Mouse (Mus musculus) NIH3T3 (cell line): ENCODE measurements around the gene Ccdc173.
A peak's percentile ranks its signal among the peaks of the same experiment; 100 is the strongest.

Experiments used
- DNase-seq: peaks from one replicate; pipeline ENCODE4 v3.0.0-alpha.2; 2012; ENCODE audit warnings: low read depth

The Ccdc173 gene

DNA sequence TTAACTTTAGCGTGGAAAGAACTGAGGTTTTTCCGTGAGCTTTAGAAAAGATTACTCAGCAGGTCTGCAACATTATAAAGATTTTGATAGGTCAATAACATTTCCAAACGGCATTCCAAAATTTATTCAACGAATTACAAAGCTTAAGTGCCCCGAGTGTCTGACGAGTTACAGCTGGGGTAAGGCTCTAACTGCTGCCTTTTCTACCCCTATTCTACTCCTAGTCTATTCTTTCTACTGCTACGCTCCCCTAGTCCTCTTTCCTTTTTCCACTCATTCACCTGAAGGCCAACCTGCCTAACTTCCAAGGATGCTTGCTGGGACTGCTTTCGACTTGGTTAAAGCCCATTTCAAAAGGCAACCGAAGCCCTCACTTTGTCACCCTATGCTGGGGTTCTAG is 401 bp downstream of the Ccdc173 start:
- no peak for DNase-seq

DNA sequence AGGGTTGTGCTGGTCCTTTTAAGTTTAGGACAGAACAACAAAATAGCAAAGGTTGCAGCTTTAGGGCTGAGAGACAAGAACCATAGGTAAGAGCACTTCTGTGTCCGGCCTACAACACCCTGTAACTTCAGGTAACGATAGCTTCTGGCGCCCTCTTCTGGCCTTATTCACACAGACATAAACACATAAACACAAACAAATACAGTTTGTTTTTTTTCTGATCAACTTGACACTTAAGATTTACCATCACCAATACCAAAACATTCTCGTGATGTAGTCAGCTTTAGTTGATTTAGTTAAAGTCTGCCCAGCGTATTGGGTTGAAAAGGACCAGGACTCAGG is 10.6 kb downstream of the Ccdc173 start:
- DNase-seq: peak; percentile 67

DNA sequence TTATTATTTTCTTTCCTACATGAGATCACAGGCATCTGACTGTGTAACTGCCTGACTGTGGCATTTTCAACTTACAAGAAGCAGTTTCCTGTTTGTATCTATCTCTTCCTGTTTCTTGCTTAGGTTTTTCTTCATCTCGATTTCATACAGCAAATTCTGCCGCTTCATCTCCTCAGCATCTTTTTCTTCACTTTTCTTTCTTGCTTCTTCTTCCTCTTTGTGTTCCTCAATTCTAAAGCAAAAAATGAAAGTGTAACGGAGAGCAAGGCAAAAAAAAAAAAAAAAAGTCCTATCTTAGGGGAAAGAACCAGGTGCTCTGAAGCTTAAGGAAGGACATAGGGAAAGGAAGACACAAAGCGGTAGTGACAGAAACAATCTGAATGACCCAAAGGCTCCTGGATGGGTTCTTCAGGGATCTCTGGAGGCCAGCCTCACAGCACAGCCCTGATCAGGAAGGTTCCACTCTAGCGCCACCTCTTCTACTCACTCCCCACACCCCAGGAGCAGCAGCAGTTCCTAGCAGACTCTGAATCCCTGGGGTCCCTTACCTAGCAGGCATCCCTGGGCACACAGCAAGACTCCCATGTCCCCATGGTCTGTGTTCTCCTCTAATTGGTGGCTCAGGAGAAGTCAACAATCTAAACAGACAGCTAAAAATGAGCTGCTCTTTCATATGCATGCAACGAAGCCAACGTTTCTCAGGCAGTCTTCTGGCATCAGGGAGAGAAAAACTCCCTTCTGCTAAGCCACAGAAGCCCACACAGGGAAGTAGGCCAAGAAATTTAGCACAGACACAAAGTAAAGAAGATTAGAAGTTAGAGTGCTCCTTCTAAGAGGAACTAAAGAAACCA is 11.2 kb downstream of the Ccdc173 start:
- no peak for DNase-seq

DNA sequence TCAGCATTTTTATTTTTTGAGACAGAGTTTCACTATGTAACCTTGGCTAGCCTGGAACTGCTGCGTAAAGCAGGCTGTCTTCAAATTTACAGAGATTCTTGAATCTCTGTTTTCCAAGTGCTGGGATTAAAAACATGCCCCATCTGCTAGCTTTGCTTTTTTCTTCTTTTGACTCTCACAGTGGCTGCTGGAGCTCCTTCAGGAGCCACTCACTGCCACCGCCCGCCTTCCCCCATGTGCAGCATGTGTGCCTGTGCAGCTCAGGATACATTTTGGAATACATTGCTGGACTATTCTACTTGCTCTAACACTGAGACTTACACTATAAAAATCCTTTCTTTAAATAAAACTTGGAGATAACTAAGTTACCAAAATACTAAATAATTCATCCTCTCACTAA is 16.0 kb downstream of the Ccdc173 start:
- DNase-seq: no peak

DNA sequence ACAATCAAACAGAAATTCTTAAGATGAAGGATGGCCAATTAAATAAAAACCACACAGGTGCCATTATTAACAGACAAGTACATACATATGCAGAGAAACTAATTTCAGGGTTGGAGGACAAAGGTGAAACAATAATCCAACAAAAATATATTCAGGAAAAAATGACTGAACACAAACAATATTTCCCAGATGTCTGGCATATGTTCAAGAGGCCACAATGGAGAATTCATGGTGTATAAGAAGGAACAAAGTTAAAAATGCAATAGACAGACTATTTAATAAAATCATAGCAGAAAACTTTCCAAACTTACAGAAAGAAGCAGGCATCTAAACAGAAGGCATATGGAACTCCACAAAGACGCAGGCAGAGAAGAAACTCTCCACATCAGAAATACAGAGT is 24.7 kb downstream of the Ccdc173 start:
- peak; percentile 48 for DNase-seq

DNA sequence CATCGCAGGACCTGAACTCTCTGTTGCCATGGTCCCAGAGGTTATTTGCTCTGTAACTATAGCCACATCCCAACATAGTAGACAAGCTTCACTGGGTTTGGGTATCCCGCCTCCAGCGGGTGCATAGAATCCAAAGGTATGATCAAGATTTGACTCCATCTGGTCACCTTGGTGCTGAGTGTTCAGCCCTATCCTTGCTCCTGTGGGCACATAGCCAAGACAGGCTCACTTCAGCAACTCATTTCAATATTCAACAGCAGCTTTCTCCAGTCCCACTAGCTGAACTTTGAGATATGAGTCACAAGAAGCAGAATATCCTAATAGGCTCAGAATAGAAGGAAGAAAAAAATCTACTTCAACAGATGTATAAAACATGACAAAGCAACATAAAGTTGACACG is 26.0 kb downstream of the Ccdc173 start:
- DNase-seq: no peak

DNA sequence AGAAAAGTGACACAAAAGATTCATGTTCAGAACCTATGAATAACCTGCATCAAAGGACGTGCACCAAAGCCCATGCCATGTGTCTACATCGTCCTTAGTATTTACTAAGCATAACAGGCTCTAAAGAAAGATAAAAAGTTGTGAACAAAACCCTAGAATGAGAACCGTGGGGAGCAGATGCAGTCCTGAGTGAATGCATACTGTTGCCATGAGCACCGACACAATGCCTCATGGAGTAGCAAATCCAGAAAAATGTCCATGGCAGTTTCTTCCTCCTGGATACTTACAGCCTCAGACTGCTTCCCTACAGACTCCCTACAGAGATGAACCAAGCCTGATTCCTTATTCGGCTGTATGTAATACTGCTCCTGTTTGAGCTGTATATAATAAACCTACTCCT is 28.4 kb downstream of the Ccdc173 start:
- no peak for DNase-seq

DNA sequence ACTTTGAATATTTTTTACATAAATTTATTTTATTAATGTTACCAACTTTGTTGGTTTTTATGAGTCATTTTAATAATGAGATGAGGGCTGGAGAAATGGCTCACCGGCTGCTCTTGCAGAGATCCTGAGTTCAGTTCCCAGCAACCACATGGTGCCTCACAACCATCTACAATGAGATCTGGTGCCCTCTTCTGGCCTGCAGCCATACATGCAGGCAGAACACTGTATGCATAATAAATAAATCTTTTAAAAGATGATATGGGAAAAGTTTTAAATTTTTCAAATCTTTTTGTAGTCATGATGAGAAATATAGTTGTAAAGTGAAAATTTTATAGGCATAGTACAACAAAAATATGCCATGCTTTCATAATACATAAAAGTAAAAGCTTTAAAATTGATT is 44.3 kb downstream of the Ccdc173 start:
- no peak for DNase-seq

DNA sequence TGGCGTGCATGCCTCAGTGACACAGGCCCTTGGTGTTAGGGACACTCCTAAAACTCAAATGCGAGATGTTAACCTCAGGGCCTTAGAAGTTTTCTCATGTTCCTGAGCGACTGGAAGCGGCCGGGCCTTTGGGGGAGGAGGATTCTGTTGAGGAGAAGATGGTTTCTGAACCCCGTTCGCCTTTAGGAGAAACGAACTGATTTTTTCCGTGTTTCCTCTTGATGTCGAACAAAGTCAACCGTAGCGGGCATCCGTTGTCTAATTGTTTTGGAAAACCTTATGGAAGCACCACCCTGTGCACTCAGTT is 65.9 kb downstream of the Ccdc173 start:
- no peak for DNase-seq

DNA sequence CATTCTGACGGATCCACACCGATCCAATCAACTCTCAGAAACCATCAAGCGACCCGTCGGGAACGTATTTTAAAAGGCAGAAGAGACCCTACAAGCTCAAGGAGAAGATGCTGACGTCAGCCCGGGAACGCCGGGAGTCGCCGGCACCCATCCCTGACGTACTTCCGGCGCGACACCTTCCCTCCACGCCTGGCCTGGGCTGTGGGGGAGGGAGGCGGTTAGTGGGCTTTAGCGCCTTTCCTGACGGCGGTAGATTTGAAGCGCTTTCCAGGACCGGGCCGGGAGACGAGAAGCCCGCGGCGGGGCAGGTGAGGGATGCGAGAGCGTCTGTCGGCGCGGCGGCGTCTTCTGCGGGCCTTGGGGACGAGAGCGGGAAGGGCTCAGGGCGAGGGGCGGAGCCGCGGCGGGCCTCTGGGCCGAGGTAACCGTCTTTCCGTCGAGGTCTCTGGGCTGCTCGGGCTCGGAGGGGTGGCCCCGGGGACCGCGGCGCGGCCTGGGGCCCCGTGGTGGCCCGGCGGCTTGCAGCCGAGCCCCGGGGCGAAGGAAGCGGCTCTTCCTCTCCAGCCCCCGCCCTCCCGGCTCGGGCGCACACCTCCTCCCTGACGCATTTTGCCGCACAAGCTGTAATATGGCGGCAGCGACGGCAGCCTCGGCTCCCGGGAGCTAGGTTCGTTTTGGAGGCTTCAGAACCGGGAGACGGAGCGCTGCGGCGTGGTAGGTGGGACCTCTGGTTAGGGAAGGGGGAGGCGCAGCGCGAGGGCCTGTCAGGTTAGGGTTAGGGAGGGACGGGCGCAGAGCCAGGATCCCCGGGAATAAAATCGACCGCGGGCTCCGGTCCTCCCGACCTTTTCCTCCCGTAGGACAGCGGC is 66.5 kb downstream of the Ccdc173 start:
- peak; percentile 97 for DNase-seq

DNA sequence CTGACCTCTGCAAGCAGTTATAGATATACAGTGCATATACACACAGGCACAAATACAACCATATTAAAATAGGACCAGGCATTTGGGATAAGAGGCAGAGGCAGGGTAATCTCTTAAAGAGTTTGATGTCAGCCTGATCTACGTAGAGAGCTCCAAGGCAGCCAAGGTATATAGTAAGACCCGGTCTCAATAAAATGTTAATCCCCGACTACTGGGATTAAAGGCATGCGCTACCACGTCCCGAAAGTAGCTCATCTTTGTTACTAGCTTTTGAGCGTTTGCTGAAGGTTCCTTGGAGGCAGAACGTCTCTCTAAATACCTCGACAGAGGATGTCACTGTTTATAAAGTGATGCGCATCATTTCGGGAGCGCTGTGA is 67.1 kb downstream of the Ccdc173 start, which contains the start of gene Ppig:
TSS of gene Ppig (plus strand) at position 273 of the 377 bp plus-strand sequence.
- no peak for DNase-seq

DNA sequence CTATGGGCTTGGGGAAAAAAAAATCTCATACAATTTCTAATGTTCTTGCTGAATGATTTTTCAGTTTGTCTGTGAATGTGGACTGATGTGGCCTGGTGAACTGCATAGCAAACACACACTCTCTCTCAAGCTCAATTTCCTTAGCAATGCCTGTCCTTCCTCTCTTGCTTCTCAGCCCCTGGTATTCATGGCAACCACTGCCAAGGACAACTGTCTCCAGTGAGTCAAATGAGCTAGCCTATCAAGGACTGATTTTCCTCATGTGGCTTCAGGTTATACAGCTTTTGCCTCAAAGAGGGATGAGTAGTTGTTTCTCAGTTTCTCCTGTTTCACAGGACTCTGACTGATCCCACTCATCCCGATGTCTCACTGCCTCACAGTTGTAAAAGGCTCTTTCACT is 70.3 kb downstream of the Ccdc173 start:
- no peak for DNase-seq

DNA sequence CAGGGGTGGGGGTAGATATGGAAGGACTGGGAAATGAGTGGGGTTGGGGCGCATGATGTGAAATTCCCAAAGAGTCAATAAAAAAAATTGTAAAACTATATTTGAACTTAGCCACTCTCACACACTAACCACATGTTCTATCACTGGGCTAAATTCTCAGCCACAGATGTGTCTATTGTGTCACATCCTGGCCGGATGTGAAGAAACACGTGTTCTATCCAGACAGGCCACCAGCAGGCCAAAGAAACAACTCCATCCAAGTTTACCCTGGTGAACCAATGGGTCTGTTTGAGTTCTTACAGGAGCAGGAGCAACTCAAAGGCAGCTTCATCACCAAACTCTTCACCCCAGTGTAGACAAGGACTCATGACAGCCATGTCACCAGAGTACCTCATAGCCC is 72.9 kb downstream of the Ccdc173 start:
- DNase-seq: no peak

DNA sequence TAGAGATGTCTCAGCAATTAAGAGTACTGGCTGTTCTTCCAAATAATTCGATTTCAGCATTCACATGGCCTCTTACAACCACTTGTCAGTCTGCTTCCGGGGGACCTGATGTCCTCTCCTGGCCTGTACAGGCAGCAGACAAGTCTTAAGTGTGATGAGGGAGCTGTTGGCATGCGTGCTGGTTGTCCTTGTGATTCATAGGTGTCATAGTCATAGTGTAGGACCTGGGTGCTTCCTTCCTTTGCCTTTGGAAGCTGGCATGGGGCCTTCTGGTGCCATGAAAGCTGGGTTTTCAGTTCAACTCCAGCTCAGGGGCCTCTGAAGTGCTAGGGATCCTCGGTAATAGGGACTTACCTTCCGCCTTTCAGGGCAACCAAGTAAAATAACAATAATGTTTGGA is 75.2 kb downstream of the Ccdc173 start:
- no peak for DNase-seq

DNA sequence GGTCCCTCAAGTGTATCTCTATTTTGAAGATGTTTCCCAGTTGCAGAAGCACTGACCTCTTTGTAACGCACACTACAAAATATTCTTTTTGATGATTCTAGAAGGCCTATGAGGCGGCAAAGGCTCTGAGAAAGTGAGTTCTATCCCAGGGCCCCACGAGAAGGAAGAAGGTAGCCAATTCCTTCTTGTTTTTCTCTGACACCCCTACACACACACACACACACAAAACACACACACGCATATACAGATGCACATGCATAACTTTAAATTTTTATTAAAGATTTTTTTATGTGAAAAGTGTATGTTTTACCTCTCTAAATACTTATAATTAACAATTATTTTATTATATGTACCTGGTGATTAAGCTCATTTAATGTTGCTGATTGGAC is 75.8 kb downstream of the Ccdc173 start:
- no peak for DNase-seq

DNA sequence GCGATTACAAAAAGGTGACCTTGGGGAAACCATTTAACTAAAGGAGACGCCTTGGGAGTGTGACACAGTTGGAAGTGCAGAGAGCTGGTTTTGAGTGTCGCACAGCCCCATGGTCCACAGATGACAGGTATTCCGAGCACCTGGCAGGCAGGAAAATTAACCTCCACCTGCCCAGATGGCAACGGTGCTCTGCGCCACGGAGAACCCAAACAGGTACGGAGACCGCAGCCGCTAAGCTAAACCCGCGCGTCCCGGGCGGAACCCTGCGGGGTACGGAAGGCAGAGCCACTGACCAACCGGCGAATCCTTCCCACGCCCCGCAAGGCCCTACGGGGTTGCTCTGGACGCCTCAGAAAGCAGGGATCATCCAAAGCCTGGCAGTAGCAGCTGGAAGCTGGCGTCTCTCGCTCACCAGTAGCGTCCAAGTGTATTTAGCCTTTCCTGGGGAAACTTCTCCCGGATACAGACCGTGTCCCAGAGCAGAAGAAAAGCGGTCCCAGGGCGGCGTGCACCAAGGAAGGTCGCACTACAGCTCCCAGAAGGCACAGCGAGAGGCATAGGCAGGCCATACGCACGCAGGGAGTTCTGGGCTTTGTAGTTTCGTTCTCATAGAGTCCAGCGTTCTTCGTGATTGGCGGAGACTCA is 76.3 kb downstream of the Ccdc173 start, which contains the start of gene Fastkd1:
TSS of gene Fastkd1 (minus strand) at position 536 of the 645 bp plus-strand sequence.
- peak; percentile 89 for DNase-seq

DNA sequence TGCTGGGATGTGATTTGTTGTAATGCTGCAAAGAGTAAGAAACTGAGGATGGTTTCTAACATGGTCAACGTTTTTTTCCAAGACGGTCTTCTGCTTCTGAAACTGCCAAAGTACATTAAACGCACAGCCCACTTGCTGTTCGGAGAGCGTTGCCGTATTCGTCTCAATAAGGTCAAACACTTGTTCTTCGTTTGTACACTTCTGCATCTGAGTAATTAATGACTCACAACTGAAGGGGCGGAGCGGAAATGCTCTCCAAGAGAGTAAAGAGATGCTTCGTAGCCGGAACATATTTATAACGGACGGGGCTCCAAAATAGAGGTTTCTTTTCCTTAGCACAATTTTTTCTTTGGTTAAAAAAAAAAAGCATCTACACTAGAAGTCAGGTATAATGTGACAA is 77.2 kb downstream of the Ccdc173 start:
- DNase-seq: no peak
